Mouse (Mus musculus) adrenal gland, adult 10 weeks (tissue): ENCODE results near the gene Olfr64. TPM values are rescaled to one million over a fixed set of nuclear protein-coding genes. Genes with fewer than 3 reads are reported as not detected.

Experiments
- polyA plus RNA-seq: library from polyadenylated mRNA; stranded (reverse); fragments of 350-450 nt; fragmentation: Illumina TruSeq; extraction: RNeasy Lipid Tissue Mini Kit (QIAGEN cat#74804); gene quantifications from one replicate; pipeline ENCODE4 v1.2.3, GENCODE M21; 2014; ENCODE audit warnings: low read depth, low replicate concordance

Olfr64 gene
- not detected for polyA plus RNA-seq

GRCm38 (mm10) chr7:103894385-103894784 is at the start of gene Olfr64:
Gene Olfr64, minus strand, starts transcription at chr7:103894485.

GRCm38 (mm10) chr7:103934264-103934663 is 40.0 kb upstream of the Olfr64 start, which contains the start of gene Olfr632:
Gene Olfr632, plus strand, starts transcription at chr7:103934347.

GRCm38 (mm10) chr7:103928525-103928924 is 34.2 kb upstream of the Olfr64 start, which contains the start of gene Olfr631:
Gene Olfr631, plus strand, starts transcription at chr7:103928825.

GRCm38 (mm10) chr7:103903187-103903586 is 8.9 kb upstream of the Olfr64 start, which contains the start of gene Olfr65:
Gene Olfr65, plus strand, starts transcription at chr7:103903487.

GRCm38 (mm10) chr7:103886152-103886551 is 8.1 kb downstream of the Olfr64 start, which contains the start of gene Olfr66:
Gene Olfr66, minus strand, starts transcription at chr7:103886252.

GRCm38 (mm10) chr7:103853090-103853489 is 41.2 kb downstream of the Olfr64 start, which contains the start of gene Hbb-y:
Gene Hbb-y, minus strand, starts transcription at chr7:103853216.

GRCm38 (mm10) chr7:103843034-103843433 is 51.3 kb downstream of the Olfr64 start, which contains the start of gene Hbb-bh1:
Gene Hbb-bh1, minus strand, starts transcription at chr7:103843164.

GRCm38 (mm10) chr7:103840268-103840667 is 54.0 kb downstream of the Olfr64 start, which contains the start of gene Hbb-bh2:
Gene Hbb-bh2, minus strand, starts transcription at chr7:103840520.

Other genes with a start within 250 kb of the Olfr64 start
- not detected for gene Olfr623, start 230.8 kb downstream of the Olfr64 start, polyA plus RNA-seq
- gene Olfr624, start 223.3 kb downstream of the Olfr64 start, polyA plus RNA-seq = 0.12 TPM
- not detected for gene Olfr625-ps1, start 211.8 kb downstream of the Olfr64 start, polyA plus RNA-seq
- not detected for gene Olfr243, start 179.8 kb downstream of the Olfr64 start, polyA plus RNA-seq
- gene Olfr628, start 164.1 kb downstream of the Olfr64 start, polyA plus RNA-seq = not detected
- not detected for gene Olfr629, start 149.5 kb downstream of the Olfr64 start, polyA plus RNA-seq
- not detected for gene Olfr630, start 137.2 kb downstream of the Olfr64 start, polyA plus RNA-seq
- not detected for gene Olfr69, start 122.9 kb downstream of the Olfr64 start, polyA plus RNA-seq
- not detected for gene Olfr68, start 114.8 kb downstream of the Olfr64 start, polyA plus RNA-seq
- not detected for gene Olfr67, start 102.7 kb downstream of the Olfr64 start, polyA plus RNA-seq
- 7.8 TPM for gene Hbb-bt, start 80.5 kb downstream of the Olfr64 start, polyA plus RNA-seq
- 111 TPM for gene Hbb-bs, start 66.4 kb downstream of the Olfr64 start, polyA plus RNA-seq
- gene Hbb-bh2, start 54.0 kb downstream of the Olfr64 start, polyA plus RNA-seq = not detected
- gene Hbb-bh1, start 51.3 kb downstream of the Olfr64 start, polyA plus RNA-seq = not detected
- gene Hbb-y, start 41.3 kb downstream of the Olfr64 start, polyA plus RNA-seq = not detected
- gene Olfr66, start 8.2 kb downstream of the Olfr64 start, polyA plus RNA-seq = not detected
- gene Olfr65, start 9.0 kb upstream of the Olfr64 start, polyA plus RNA-seq = not detected
- gene Olfr631, start 34.3 kb upstream of the Olfr64 start, polyA plus RNA-seq = not detected
- gene Olfr632, start 39.9 kb upstream of the Olfr64 start, polyA plus RNA-seq = not detected
- not detected for gene Olfr633, start 50.0 kb upstream of the Olfr64 start, polyA plus RNA-seq
- not detected for gene Olfr635, start 76.7 kb upstream of the Olfr64 start, polyA plus RNA-seq
- gene Olfr638, start 104.3 kb upstream of the Olfr64 start, polyA plus RNA-seq = not detected
- not detected for gene Olfr639, start 122.8 kb upstream of the Olfr64 start, polyA plus RNA-seq
- gene Olfr640, start 131.1 kb upstream of the Olfr64 start, polyA plus RNA-seq = not detected
- gene Olfr641, start 141.0 kb upstream of the Olfr64 start, polyA plus RNA-seq = not detected
- not detected for gene Olfr642, start 158.2 kb upstream of the Olfr64 start, polyA plus RNA-seq
- not detected for gene 4930516K23Rik, start 167.0 kb upstream of the Olfr64 start, polyA plus RNA-seq
- gene Olfr644, start 177.4 kb upstream of the Olfr64 start, polyA plus RNA-seq = not detected
- not detected for gene Olfr645, start 191.0 kb upstream of the Olfr64 start, polyA plus RNA-seq
- not detected for gene Olfr646, start 210.4 kb upstream of the Olfr64 start, polyA plus RNA-seq
- gene Ubqln5, start 235.3 kb upstream of the Olfr64 start, polyA plus RNA-seq = not detected
- not detected for gene Olfr643, start 242.9 kb upstream of the Olfr64 start, polyA plus RNA-seq
- not detected for gene Ubqln3, start 248.8 kb upstream of the Olfr64 start, polyA plus RNA-seq